Comparison of ENCODE assay signal across 14 mouse cellular contexts in genomic region chr6:21823694-21824093, GRCm38 (mm10). TPM values are rescaled to one million over a fixed set of nuclear protein-coding genes. Genes with fewer than 3 reads are reported as not detected.
DNase-seq lines count a peak whose midpoint lies in the region; ATAC-seq and TF ChIP-seq lines count a peak whose summit lies in the region.
"Had no signal": no experiment of that assay in that cellular context is flagged by ENCODE, and none has a peak within 500 bp of the region (broad histone marks: within the 10 kb centered on the region; RNA-seq: fewer than 3 reads in every experiment).

No protein-coding gene starts in this region.

- H3K9ac ChIP-seq in heart, embryonic 16.5 days (ENCODE audit: low read length) = peak overlapping the region; percentile 20; the same call in 1 of the 2 replicates
- no peak overlapping the region for H3K9ac ChIP-seq in liver, postnatal 0 days (replicated peaks)
- no peak overlapping the region for H3K9ac ChIP-seq in liver, embryonic 12.5 days
- H3K9ac ChIP-seq in intestine, embryonic 14.5 days (ENCODE audit: low read length) = no peak overlapping the region
- H3K9ac ChIP-seq in limb, embryonic 13.5 days = no peak overlapping the region
- H3K9ac ChIP-seq: forebrain, embryonic 13.5 days; midbrain, embryonic 15.5 days had no signal

- H3K4me3 ChIP-seq in heart, embryonic 16.5 days (ENCODE audit: low read length) = no peak overlapping the region
- no peak overlapping the region for H3K4me3 ChIP-seq in liver, postnatal 0 days (ENCODE audit: low read depth, low read length)
- no peak overlapping the region for H3K4me3 ChIP-seq in liver, embryonic 12.5 days
- no peak overlapping the region for H3K4me3 ChIP-seq in intestine, embryonic 14.5 days (ENCODE audit: low read depth, low read length)
- no peak overlapping the region for H3K4me3 ChIP-seq in limb, embryonic 13.5 days
- H3K4me3 ChIP-seq: forebrain, embryonic 13.5 days; midbrain, embryonic 15.5 days had no signal

- TF ChIP-seq EP300 in liver, postnatal 0 days (IDR thresholded peaks at IDR 0.05; ENCODE audit: low read depth) = no peak

- no peaks in the 10 kb centered on the region for H3K36me3 ChIP-seq in heart, embryonic 16.5 days (ENCODE audit: control insufficient read depth, insufficient read depth)
- no peaks in the 10 kb centered on the region for H3K36me3 ChIP-seq in liver, postnatal 0 days (replicated peaks; ENCODE audit: insufficient read depth, low read length)
- no peaks in the 10 kb centered on the region for H3K36me3 ChIP-seq in liver, embryonic 12.5 days
- H3K36me3 ChIP-seq in intestine, embryonic 14.5 days (ENCODE audit: control insufficient read depth, insufficient read depth, low read length) = peaks cover 7% of the 10 kb centered on the region; the same call in 1 of the 2 replicates
- peaks cover 9% of the 10 kb centered on the region; the same call in 1 of the 2 replicates for H3K36me3 ChIP-seq in limb, embryonic 13.5 days
- H3K36me3 ChIP-seq: midbrain, embryonic 15.5 days had no signal

- no peak for TF ChIP-seq CTCF in liver, postnatal 0 days (IDR thresholded peaks at IDR 0.05; ENCODE audit: low read depth)

- 80% methylated on average over 7 of the region's 7 CpGs for WGBS in heart, embryonic 16.5 days
- 83% methylated on average over 7 of the region's 7 CpGs for whole genome bisulfite sequencing in liver, postnatal 0 days (ENCODE audit: insufficient replicate concordance)
- WGBS in liver, embryonic 12.5 days (ENCODE audit: insufficient replicate concordance) = 84% methylated on average over 7 of the region's 7 CpGs
- WGBS in intestine, embryonic 14.5 days = 62% methylated on average over 7 of the region's 7 CpGs
- WGBS in limb, embryonic 13.5 days = 78% methylated on average over 7 of the region's 7 CpGs

- no peaks in the 10 kb centered on the region for H3K27me3 ChIP-seq in heart, embryonic 16.5 days (ENCODE audit: control insufficient read depth, insufficient read depth, low read length)
- no peaks in the 10 kb centered on the region for H3K27me3 ChIP-seq in liver, postnatal 0 days (ENCODE audit: insufficient read depth, low read length)
- H3K27me3 ChIP-seq in liver, embryonic 12.5 days (replicated peaks) = no peaks in the 10 kb centered on the region
- no peaks in the 10 kb centered on the region for H3K27me3 ChIP-seq in intestine, embryonic 14.5 days (replicated peaks; ENCODE audit: control insufficient read depth, insufficient read depth, low read length)
- H3K27me3 ChIP-seq in limb, embryonic 13.5 days = no peaks in the 10 kb centered on the region
- H3K27me3 ChIP-seq: forebrain, embryonic 13.5 days; midbrain, embryonic 15.5 days had no signal

- peaks cover 11% of the 10 kb centered on the region; the same call in 1 of the 2 replicates for H3K4me1 ChIP-seq in heart, embryonic 16.5 days (ENCODE audit: control insufficient read depth, insufficient read depth, low read length)
- 0 out of 2 replicates have a peak, but pooled peaks cover 4% of the 10 kb centered on the region for H3K4me1 ChIP-seq in liver, postnatal 0 days (ENCODE audit: insufficient read depth)
- H3K4me1 ChIP-seq in liver, embryonic 12.5 days = 0 out of 2 replicates have a peak, but pooled peaks cover 2% of the 10 kb centered on the region
- peaks cover 27% of the 10 kb centered on the region for H3K4me1 ChIP-seq in intestine, embryonic 14.5 days (replicated peaks; ENCODE audit: control insufficient read depth, insufficient read depth, low read length)
- H3K4me1 ChIP-seq in limb, embryonic 13.5 days = peaks cover 11% of the 10 kb centered on the region
- H3K4me1 ChIP-seq: forebrain, embryonic 13.5 days; midbrain, embryonic 15.5 days had no signal

- no peaks in the 10 kb centered on the region for H3K9me3 ChIP-seq in heart, embryonic 16.5 days (replicated peaks; ENCODE audit: control insufficient read depth, low read length)
- H3K9me3 ChIP-seq in liver, postnatal 0 days (ENCODE audit: low read length) = no peaks in the 10 kb centered on the region
- no peaks in the 10 kb centered on the region for H3K9me3 ChIP-seq in liver, embryonic 12.5 days (replicated peaks)
- no peaks in the 10 kb centered on the region for H3K9me3 ChIP-seq in intestine, embryonic 14.5 days (ENCODE audit: control insufficient read depth, low read length)
- no peaks in the 10 kb centered on the region for H3K9me3 ChIP-seq in limb, embryonic 13.5 days
- H3K9me3 ChIP-seq: forebrain, embryonic 13.5 days; midbrain, embryonic 15.5 days had no signal

- H3K4me2 ChIP-seq in heart, embryonic 16.5 days (ENCODE audit: low read depth, low read length) = peak overlapping the region; percentile 62
- no peak overlapping the region for H3K4me2 ChIP-seq in liver, postnatal 0 days (ENCODE audit: low read depth, low read length)
- no peak overlapping the region for H3K4me2 ChIP-seq in liver, embryonic 12.5 days
- H3K4me2 ChIP-seq in intestine, embryonic 14.5 days (ENCODE audit: low read length) = peak overlapping the region; percentile 26
- peak overlapping the region; percentile 12; the same call in 1 of the 2 replicates for H3K4me2 ChIP-seq in limb, embryonic 13.5 days (replicated peaks)
- H3K4me2 ChIP-seq: forebrain, embryonic 13.5 days; midbrain, embryonic 15.5 days had no signal

- no peak for ATAC-seq in heart, embryonic 16.5 days (replicated peaks; ENCODE audit: extremely low read depth, insufficient read depth, low FRiP score)
- ATAC-seq in liver, postnatal 0 days = no peak
- ATAC-seq in liver, embryonic 12.5 days = no peak
- ATAC-seq in intestine, embryonic 14.5 days (replicated peaks; ENCODE audit: low FRiP score, low TSS enrichment, low read depth) = no peak
- peak; percentile 19; the same call in 1 of the 2 replicates for ATAC-seq in limb, embryonic 13.5 days (ENCODE audit: low FRiP score, low read depth)
- ATAC-seq: forebrain, embryonic 13.5 days; midbrain, embryonic 15.5 days had no signal

- DNase-seq in heart, adult 18-20 months = no peak
- DNase-seq in liver, postnatal 0 days = no peak
- no peak for DNase-seq in intestine, embryonic 14.5 days (ENCODE audit: low spot score)
- no peak for DNase-seq in ovary, postnatal 14 days (ENCODE audit: low spot score)
- no peak for DNase-seq in cerebellum, adult 8-10 months
- DNase-seq: cerebellum, adult 11 months; thymus, postnatal 4 days had no signal

- peak overlapping the region; percentile 86 for H3K27ac ChIP-seq in heart, embryonic 16.5 days (ENCODE audit: low read length)
- H3K27ac ChIP-seq in liver, postnatal 0 days (ENCODE audit: low read depth) = peak overlapping the region; percentile 31; the same call in 1 of the 2 replicates
- no peak overlapping the region for H3K27ac ChIP-seq in liver, embryonic 12.5 days
- peak overlapping the region; percentile 54 for H3K27ac ChIP-seq in intestine, embryonic 14.5 days (ENCODE audit: low read depth)
- no peak overlapping the region for H3K27ac ChIP-seq in limb, embryonic 13.5 days
- H3K27ac ChIP-seq: forebrain, embryonic 13.5 days; macrophage; midbrain, embryonic 15.5 days had no signal

RNA-seq across cellular contexts. Expression of gene Tspan12, which starts 28.6 kb away (rescaled TPM):
- polyA plus RNA-seq in heart, embryonic 16.5 days (2015; fragmentation: Nextera tagmentation; extraction: Ambion mirVana) = 85.3 and 89.0 TPM in 2 replicates
- total RNA-seq in heart, adult 18-20 months (2021) = 10 to 100 TPM; 75.8 to 82.4 TPM
- 117 and 133 TPM in 2 replicates for polyA plus RNA-seq in liver, postnatal 0 days (2015; fragmentation: Nextera tagmentation; extraction: Ambion mirVana)
- polyA plus RNA-seq in liver, embryonic 12.5 days (2016; fragmentation: Nextera tagmentation; extraction: Ambion mirVana) = 27.3 and 30.0 TPM in 2 replicates
- 109 and 120 TPM in 2 replicates for polyA plus RNA-seq in intestine, embryonic 14.5 days (2014; fragmentation: Nextera tagmentation; extraction: Ambion mirVana)
- polyA plus RNA-seq in limb, embryonic 13.5 days (2015; fragmentation: Nextera tagmentation; extraction: Ambion mirVana) = 42.2 and 42.4 TPM in 2 replicates
- total RNA-seq: granulocyte monocyte progenitor cell, adult 5-6 weeks had no signal
- polyA plus RNA-seq: macrophage had no signal

Comparison
In these comparisons a context has a peak if more than half of its experiments do, and no peak if none do; other contexts are left out.
1. H3K27ac ChIP-seq: peak in heart, embryonic 16.5 days (single experiment), liver, postnatal 0 days (single experiment) and intestine, embryonic 14.5 days (single experiment); none in liver, embryonic 12.5 days (single experiment) and limb, embryonic 13.5 days (single experiment).
2. H3K4me2 ChIP-seq: peak in heart, embryonic 16.5 days (single experiment), intestine, embryonic 14.5 days (single experiment) and limb, embryonic 13.5 days (single experiment); none in liver, postnatal 0 days (single experiment) and liver, embryonic 12.5 days (single experiment).